Mouse (Mus musculus): Measurements from ENCODE around the gene Gm44502.

The Gm44502 gene

GRCm38 (mm10) chr15:89429352-89430221 lies at the start of gene Gm44502, which contains the start of the genes C730034F03Rik and Chkb:
Gm44502 (minus strand) TSS chr15:89429696.
C730034F03Rik (plus strand) TSS chr15:89429589.
Chkb (minus strand) TSS chr15:89429908.
- DNase-seq (ENCODE audit: low read depth in 1 of 2, low spot score in 2 of 2): peak; percentile 72 to 88

DNA sequence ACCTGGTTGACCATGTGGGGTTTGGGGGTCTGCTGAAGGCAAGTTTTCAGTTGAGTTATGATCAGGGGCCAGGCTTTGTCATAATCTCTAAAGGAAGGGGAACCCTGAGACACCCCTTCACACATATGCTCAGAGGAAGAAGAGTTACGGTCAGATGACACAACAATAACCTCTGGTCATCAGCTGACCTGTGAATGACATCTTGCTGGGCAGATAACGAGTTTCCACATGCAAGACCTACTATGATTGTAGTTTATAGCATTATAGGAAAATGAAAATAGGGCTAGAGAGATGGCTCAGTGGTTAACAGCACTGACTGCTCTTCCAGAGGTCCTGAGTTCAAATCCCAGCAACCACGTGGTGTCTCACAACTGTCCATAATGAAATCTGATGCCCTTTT lies 49.1 kb upstream of the Gm44502 start:
- DNase-seq (ENCODE audit: low read depth in 1 of 2, low spot score in 2 of 2): no peak

- DNase-seq (ENCODE audit: low read depth in 1 of 2, low spot score in 2 of 2): no peak
Observed at GRCm38 (mm10) chr15:89477806-89478205, 48.3 kb upstream of the Gm44502 start.

GRCm38 (mm10) chr15:89477091-89477491 lies 47.6 kb upstream of the Gm44502 start, which contains the start of gene Arsa:
Arsa (minus strand) TSS chr15:89477425.
- no peak for DNase-seq (ENCODE audit: low read depth in 1 of 2, low spot score in 2 of 2)

DNA sequence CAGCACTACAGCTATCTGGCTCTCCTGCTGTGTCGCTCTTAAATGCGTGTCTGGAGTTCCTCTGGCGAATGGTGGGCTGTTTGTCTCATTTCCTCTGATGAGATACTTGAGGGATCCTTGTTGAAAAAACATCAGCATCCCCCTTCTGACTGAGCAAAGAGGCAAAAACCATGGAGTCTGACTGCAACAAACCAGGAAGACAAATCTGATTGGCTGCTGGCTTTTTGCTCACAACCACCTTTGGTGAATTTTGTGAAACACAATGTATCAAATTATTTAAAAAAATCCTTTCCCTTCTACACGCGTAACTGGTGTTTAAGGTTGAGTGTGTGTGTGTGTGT lies 46.9 kb upstream of the Gm44502 start:
- DNase-seq (ENCODE audit: low read depth in 1 of 2, low spot score in 2 of 2): no peak

GRCm38 (mm10) chr15:89475611-89476474 lies 46.3 kb upstream of the Gm44502 start:
- peak; percentile 71 to 89 for DNase-seq (ENCODE audit: low read depth in 1 of 2, low spot score in 2 of 2)

GRCm38 (mm10) chr15:89475293-89475600 lies 45.8 kb upstream of the Gm44502 start:
- DNase-seq (ENCODE audit: low read depth in 1 of 2, low spot score in 2 of 2): no peak

GRCm38 (mm10) chr15:89474596-89475292 lies 45.2 kb upstream of the Gm44502 start:
- DNase-seq (ENCODE audit: low read depth in 1 of 2, low spot score in 2 of 2): no peak

DNA sequence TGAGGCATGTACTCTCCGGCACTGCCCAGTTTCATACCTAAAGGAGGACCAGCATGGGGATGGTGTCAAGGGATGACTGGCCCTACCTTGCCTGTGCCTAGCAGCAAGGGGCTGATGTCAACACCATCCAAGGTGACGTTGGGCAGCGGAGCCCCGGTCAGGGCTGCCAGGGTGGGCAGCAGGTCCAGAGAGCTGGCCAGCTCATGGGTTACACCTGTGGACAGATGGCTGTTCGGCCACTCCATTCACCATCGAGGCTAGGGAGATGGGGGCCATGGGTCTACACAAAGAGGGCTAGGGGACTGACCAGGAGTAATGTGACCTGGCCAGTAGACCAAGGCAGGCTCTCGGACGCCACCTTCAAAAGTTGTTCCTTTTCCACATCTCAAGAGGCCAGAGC lies 44.4 kb upstream of the Gm44502 start:
- no peak for DNase-seq (ENCODE audit: low read depth in 1 of 2, low spot score in 2 of 2)

GRCm38 (mm10) chr15:89473370-89473769 lies 43.9 kb upstream of the Gm44502 start:
- DNase-seq (ENCODE audit: low read depth in 1 of 2, low spot score in 2 of 2): no peak

GRCm38 (mm10) chr15:89471476-89471875 lies 42.0 kb upstream of the Gm44502 start:
- no peak for DNase-seq (ENCODE audit: low read depth in 1 of 2, low spot score in 2 of 2)

DNA sequence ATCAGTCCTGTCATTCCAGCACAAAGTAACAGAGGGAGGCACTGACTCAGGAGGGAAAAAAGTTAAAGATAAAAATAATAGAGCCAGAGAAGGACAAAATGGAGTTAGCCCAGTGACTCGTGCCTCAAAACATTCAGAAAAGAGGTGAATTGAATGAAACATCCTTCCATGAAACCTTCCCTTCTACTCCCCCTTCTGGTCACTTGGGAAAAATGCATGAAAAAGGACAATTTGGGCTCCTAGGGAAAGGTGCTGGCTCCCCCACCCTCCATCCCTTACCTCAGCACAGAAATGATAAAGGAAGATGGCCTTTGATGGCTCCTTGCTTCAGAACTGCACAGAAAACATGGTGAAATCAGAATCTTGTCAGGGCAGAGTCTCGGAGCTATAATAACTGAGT lies 39.1 kb upstream of the Gm44502 start:
- no peak for DNase-seq (ENCODE audit: low read depth in 1 of 2, low spot score in 2 of 2)

GRCm38 (mm10) chr15:89465052-89465451 lies 35.6 kb upstream of the Gm44502 start:
- DNase-seq (ENCODE audit: low read depth in 1 of 2, low spot score in 2 of 2): no peak

DNA sequence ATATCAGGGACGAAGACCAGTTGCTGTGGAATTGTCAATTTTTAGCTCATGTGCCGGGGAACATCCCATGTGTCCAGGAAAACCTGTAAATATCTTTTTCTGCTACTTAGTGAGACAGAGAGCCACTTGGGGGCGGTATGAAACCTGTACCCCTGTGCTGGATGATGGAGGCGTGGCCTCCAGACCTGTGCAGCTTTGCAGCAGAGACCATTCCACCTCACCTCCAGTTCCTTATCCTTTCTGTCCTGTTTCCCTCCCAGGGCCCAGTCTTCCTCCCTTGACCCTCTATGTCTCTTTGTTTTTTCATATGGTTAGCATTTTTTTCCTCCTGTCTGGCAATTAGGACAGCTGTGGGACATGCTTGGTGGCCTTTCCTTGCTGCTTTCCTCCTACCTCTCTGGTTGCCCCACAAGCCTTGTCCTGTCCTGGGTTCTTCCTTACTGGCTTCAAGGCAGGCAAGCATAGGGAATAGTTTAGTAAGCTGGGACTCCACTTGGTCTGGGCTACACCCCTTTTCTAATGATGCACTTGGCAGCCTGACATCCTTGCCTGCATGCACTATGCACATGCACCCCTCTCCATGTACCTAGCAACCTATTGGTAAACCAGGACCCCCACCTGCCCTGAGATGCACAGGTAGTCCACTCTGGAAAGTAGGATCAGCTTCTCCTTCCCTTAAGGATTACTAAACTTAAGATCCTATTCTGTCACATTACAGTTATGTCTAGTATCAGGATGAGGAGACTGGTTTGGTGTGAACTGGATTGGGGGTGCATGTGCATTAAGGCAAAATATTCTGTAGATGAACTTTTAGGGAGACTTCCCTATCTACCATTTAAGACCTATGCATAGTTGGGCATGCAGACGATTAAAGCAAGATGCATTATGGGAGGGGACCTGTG lies 34.1 kb upstream of the Gm44502 start:
- DNase-seq (ENCODE audit: low read depth in 1 of 2, low spot score in 2 of 2): no peak

DNA sequence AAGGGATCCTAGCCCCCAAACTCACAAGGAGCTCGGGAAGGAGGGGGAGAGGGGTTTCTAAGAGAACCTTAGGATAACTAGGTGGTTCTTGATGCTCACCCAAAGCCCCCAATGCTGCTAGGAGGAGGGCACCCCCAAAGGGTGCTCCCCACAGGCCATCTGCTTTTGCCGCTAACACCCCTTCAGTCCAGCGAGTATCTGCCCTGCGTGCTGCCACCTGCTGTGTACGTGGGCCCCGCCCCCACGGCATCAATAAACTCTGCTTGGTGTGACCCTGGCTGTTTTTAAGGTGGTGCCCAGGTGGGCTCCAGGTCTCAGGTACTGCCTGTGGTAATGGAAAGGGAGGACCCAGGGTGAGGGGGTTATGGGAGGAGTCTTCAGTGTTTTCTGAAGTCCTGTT lies 32.7 kb upstream of the Gm44502 start:
- no peak for DNase-seq (ENCODE audit: low read depth in 1 of 2, low spot score in 2 of 2)

GRCm38 (mm10) chr15:89461321-89461720 lies 31.8 kb upstream of the Gm44502 start:
- DNase-seq (ENCODE audit: low read depth in 1 of 2, low spot score in 2 of 2): no peak

GRCm38 (mm10) chr15:89460298-89460697 lies 30.8 kb upstream of the Gm44502 start:
- no peak for DNase-seq (ENCODE audit: low read depth in 1 of 2, low spot score in 2 of 2)

GRCm38 (mm10) chr15:89459821-89460220 lies 30.3 kb upstream of the Gm44502 start:
- no peak for DNase-seq (ENCODE audit: low read depth in 1 of 2, low spot score in 2 of 2)

DNA sequence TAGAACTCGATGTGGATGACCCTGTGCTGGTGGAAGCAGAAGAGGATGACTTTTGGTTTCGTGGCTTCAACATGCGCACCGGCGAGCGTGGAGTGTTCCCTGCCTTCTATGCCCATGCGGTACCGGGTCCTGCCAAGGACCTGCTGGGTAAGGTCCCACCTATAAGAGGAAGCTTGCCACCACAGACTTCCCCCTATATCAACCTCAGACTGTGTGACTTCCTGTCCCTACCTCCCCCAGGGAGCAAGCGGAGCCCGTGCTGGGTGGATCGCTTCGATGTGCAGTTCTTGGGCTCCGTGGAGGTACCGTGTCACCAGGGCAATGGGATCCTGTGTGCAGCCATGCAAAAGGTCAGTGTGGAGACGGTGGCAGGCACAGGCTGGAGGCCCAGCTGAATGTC lies 29.4 kb upstream of the Gm44502 start:
- DNase-seq (ENCODE audit: low read depth in 1 of 2, low spot score in 2 of 2): no peak

DNA sequence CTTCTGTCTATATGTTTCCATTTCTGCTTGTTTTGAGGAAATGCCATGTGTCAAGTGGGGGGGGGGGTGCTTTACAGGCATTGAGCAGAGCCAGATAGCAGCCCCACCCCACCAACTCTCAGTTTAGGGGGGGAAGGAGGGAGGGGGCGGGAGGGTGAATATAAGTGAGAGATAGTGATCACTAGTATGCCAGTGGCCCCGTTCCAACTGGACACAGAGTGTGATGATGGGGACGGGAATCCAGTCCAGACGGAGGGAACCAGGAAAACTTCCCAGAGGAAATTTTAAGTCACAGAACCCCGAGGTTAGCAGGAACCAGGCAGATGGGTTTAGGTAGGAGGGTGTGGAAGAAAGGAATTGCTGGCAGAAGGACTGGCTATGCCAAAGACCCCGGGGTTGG lies 26.1 kb upstream of the Gm44502 start:
- DNase-seq (ENCODE audit: low read depth in 1 of 2, low spot score in 2 of 2): no peak

- DNase-seq (ENCODE audit: low read depth in 1 of 2, low spot score in 2 of 2): no peak
Observed at GRCm38 (mm10) chr15:89454857-89455256, 25.4 kb upstream of the Gm44502 start.
